Mouse (Mus musculus): Measurements from ENCODE around the gene Phf19. TPM values are rescaled to one million over a fixed set of nuclear protein-coding genes. Genes with fewer than 3 reads are reported as not detected.

Phf19 gene
- polyA plus RNA-seq, 1 experiment from 2014 or later, result 4.1 TPM

GRCm38 (mm10) chr2:34953547-34954116 is 39.8 kb upstream of the Phf19 start:
- Histone ChIP-seq H3K9ac (replicated peaks) (no peak overlapping the region), H3K27ac (replicated peaks) (no peak overlapping the region), H3K4me1 (no peaks in the 10 kb centered on the region), H3K36me3 (no peaks in the 10 kb centered on the region), H3K4me2 (replicated peaks) (no peak overlapping the region), H3K27me3 (no peaks in the 10 kb centered on the region), H3K4me3 (no peak overlapping the region), H3K9me3 (no peaks in the 10 kb centered on the region)
- no peak for ATAC-seq (ENCODE audit: low FRiP score, low read depth)
- WGBS, result 78% methylated on average over 2 of the region's 2 CpGs

- Histone ChIP-seq H3K27me3 (peaks cover 4% of the 10 kb centered on the region; the same call in 1 of the 2 replicates), H3K9me3 (no peaks in the 10 kb centered on the region), H3K4me3 (no peak overlapping the region), H3K27ac (replicated peaks) (no peak overlapping the region), H3K36me3 (no peaks in the 10 kb centered on the region), H3K4me2 (replicated peaks) (no peak overlapping the region), H3K9ac (replicated peaks) (no peak overlapping the region), H3K4me1 (no peaks in the 10 kb centered on the region)
- ATAC-seq (ENCODE audit: low FRiP score, low read depth), result no peak
- 78% methylated on average over 4 of the region's 4 CpGs for WGBS
Measured at GRCm38 (mm10) chr2:34953018-34953417, 39.2 kb upstream of the Phf19 start.

- Histone ChIP-seq H3K27ac (replicated peaks) (no peak overlapping the region), H3K4me1 (no peaks in the 10 kb centered on the region), H3K4me3 (no peak overlapping the region), H3K27me3 (peaks cover 4% of the 10 kb centered on the region; the same call in 1 of the 2 replicates), H3K4me2 (replicated peaks) (no peak overlapping the region), H3K9me3 (no peaks in the 10 kb centered on the region), H3K9ac (replicated peaks) (no peak overlapping the region), H3K36me3 (no peaks in the 10 kb centered on the region)
- no peak for ATAC-seq (ENCODE audit: low FRiP score, low read depth)
Measured at GRCm38 (mm10) chr2:34951469-34951868, 37.6 kb upstream of the Phf19 start.

GRCm38 (mm10) chr2:34948622-34949021 is 34.8 kb upstream of the Phf19 start:
- Histone ChIP-seq H3K9me3 (no peaks in the 10 kb centered on the region), H3K27ac (replicated peaks) (no peak overlapping the region), H3K9ac (replicated peaks) (no peak overlapping the region), H3K27me3 (peaks cover 4% of the 10 kb centered on the region; the same call in 1 of the 2 replicates), H3K4me1 (no peaks in the 10 kb centered on the region), H3K4me3 (no peak overlapping the region), H3K4me2 (replicated peaks) (no peak overlapping the region), H3K36me3 (no peaks in the 10 kb centered on the region)
- no peak for ATAC-seq (ENCODE audit: low FRiP score, low read depth)
- 28% methylated on average over 2 of the region's 2 CpGs for WGBS

GRCm38 (mm10) chr2:34946046-34946445 is 32.2 kb upstream of the Phf19 start:
- ATAC-seq (ENCODE audit: low FRiP score, low read depth), result no peak
- H3K9me3 ChIP-seq, result no peaks in the 10 kb centered on the region
- H3K27ac ChIP-seq (replicated peaks), result no peak overlapping the region
- H3K4me1 ChIP-seq, result no peaks in the 10 kb centered on the region
- 56% methylated on average over 4 of the region's 4 CpGs for WGBS
- no peak overlapping the region for H3K9ac ChIP-seq (replicated peaks)
- no peaks in the 10 kb centered on the region for H3K36me3 ChIP-seq
- no peak overlapping the region for H3K4me3 ChIP-seq
- H3K27me3 ChIP-seq, result peaks cover 9% of the 10 kb centered on the region; the same call in 1 of the 2 replicates
- no peak overlapping the region for H3K4me2 ChIP-seq (replicated peaks)

- Histone ChIP-seq H3K9ac (replicated peaks) (no peak overlapping the region), H3K9me3 (no peaks in the 10 kb centered on the region), H3K4me2 (replicated peaks) (no peak overlapping the region), H3K4me3 (no peak overlapping the region), H3K4me1 (no peaks in the 10 kb centered on the region), H3K36me3 (no peaks in the 10 kb centered on the region), H3K27me3 (peaks cover 9% of the 10 kb centered on the region; the same call in 1 of the 2 replicates), H3K27ac (replicated peaks) (no peak overlapping the region)
- no peak for ATAC-seq (ENCODE audit: low FRiP score, low read depth)
- WGBS, result 82% methylated on average over 4 of the region's 4 CpGs
Measured at GRCm38 (mm10) chr2:34945580-34945979, 31.8 kb upstream of the Phf19 start.

GRCm38 (mm10) chr2:34944761-34945160 is 30.9 kb upstream of the Phf19 start:
- no peak for ATAC-seq (ENCODE audit: low FRiP score, low read depth)
- H3K27ac ChIP-seq (replicated peaks), result no peak overlapping the region
- no peaks in the 10 kb centered on the region for H3K4me1 ChIP-seq
- H3K9me3 ChIP-seq, result no peaks in the 10 kb centered on the region
- H3K9ac ChIP-seq (replicated peaks), result no peak overlapping the region
- WGBS, result 31% methylated on average over 8 of the region's 8 CpGs
- H3K4me2 ChIP-seq (replicated peaks), result no peak overlapping the region
- no peaks in the 10 kb centered on the region for H3K36me3 ChIP-seq
- H3K27me3 ChIP-seq, result peaks cover 9% of the 10 kb centered on the region; the same call in 1 of the 2 replicates
- no peak overlapping the region for H3K4me3 ChIP-seq

- WGBS, result 80% methylated on average over 13 of the region's 13 CpGs
- Histone ChIP-seq H3K36me3 (no peaks in the 10 kb centered on the region), H3K4me1 (no peaks in the 10 kb centered on the region), H3K4me2 (replicated peaks) (no peak overlapping the region), H3K9me3 (no peaks in the 10 kb centered on the region), H3K9ac (replicated peaks) (no peak overlapping the region), H3K27ac (replicated peaks) (no peak overlapping the region), H3K27me3 (peaks cover 9% of the 10 kb centered on the region; the same call in 1 of the 2 replicates), H3K4me3 (no peak overlapping the region)
- ATAC-seq (ENCODE audit: low FRiP score, low read depth), result no peak
Measured at GRCm38 (mm10) chr2:34943556-34944120, 29.8 kb upstream of the Phf19 start.

GRCm38 (mm10) chr2:34941061-34941675 is 27.3 kb upstream of the Phf19 start:
- Histone ChIP-seq H3K4me2 (replicated peaks) (no peak overlapping the region), H3K27me3 (peaks cover 5% of the 10 kb centered on the region; the same call in 1 of the 2 replicates), H3K27ac (replicated peaks) (no peak overlapping the region), H3K36me3 (no peaks in the 10 kb centered on the region), H3K4me1 (no peaks in the 10 kb centered on the region), H3K9me3 (no peaks in the 10 kb centered on the region), H3K9ac (replicated peaks) (no peak overlapping the region), H3K4me3 (no peak overlapping the region)
- no peak for ATAC-seq (ENCODE audit: low FRiP score, low read depth)
- 76% methylated on average over 11 of the region's 11 CpGs for WGBS

- ATAC-seq (ENCODE audit: low FRiP score, low read depth), result no peak
Measured at GRCm38 (mm10) chr2:34940246-34940645, 26.4 kb upstream of the Phf19 start.

GRCm38 (mm10) chr2:34938269-34939208 is 24.7 kb upstream of the Phf19 start:
- no peak for ATAC-seq (ENCODE audit: low FRiP score, low read depth)
- H3K36me3 ChIP-seq, result no peaks in the 10 kb centered on the region
- H3K4me2 ChIP-seq (replicated peaks), result no peak overlapping the region
- no peak overlapping the region for H3K27ac ChIP-seq (replicated peaks)
- H3K4me3 ChIP-seq, result no peak overlapping the region
- H3K9me3 ChIP-seq, result no peaks in the 10 kb centered on the region
- H3K27me3 ChIP-seq, result peaks cover 5% of the 10 kb centered on the region; the same call in 1 of the 2 replicates
- no peaks in the 10 kb centered on the region for H3K4me1 ChIP-seq
- no peak overlapping the region for H3K9ac ChIP-seq (replicated peaks)
- 77% methylated on average over 8 of the region's 8 CpGs for WGBS

More at GRCm38 (mm10) chr2:34940246-34940645, 26.4 kb upstream of the Phf19 start:
- 67% methylated on average over 5 of the region's 5 CpGs for WGBS
- no peak overlapping the region for H3K4me2 ChIP-seq (replicated peaks)
- H3K4me3 ChIP-seq, result no peak overlapping the region
- H3K36me3 ChIP-seq, result no peaks in the 10 kb centered on the region
- H3K9me3 ChIP-seq, result no peaks in the 10 kb centered on the region
- no peak overlapping the region for H3K27ac ChIP-seq (replicated peaks)
- no peaks in the 10 kb centered on the region for H3K4me1 ChIP-seq
- H3K9ac ChIP-seq (replicated peaks), result no peak overlapping the region
- peaks cover 5% of the 10 kb centered on the region; the same call in 1 of the 2 replicates for H3K27me3 ChIP-seq
